Mouse (Mus musculus) CH12.LX (cell line): ENCODE data around the gene Sfmbt1. TPM values are rescaled to one million over a fixed set of nuclear protein-coding genes. Genes with fewer than 3 reads are reported as not detected.

Experiments
- DNase-seq: peaks from one replicate; pipeline ENCODE4 v3.0.0-alpha.2; 2013; ENCODE audit errors: extremely low read depth
- H3K27ac ChIP-seq: 2 replicates; pipeline ENCODE4 v1.5.1; 2012; ENCODE audit warnings: low read depth, mild to moderate bottlenecking, control low read depth, moderate library complexity; ENCODE audit not compliant: insufficient read depth
- H3K27me3 ChIP-seq: replicated peaks from 2 replicates; pipeline ENCODE3; 2012; ENCODE audit warnings: inconsistent platforms
- H3K36me3 ChIP-seq, 2 experiments: replicated peaks in 1 of 2; 2 replicates each; pipeline versions ENCODE3 to v1.6.1; 2012; ENCODE audit warnings: inconsistent platforms in 1 of 2, low read length in 1 of 2, mild to moderate bottlenecking in 1 of 2, mixed read lengths in 1 of 2, moderate library complexity in 1 of 2; ENCODE audit not compliant: control insufficient read depth in 1 of 2, insufficient read depth in 1 of 2
- H3K4me1 ChIP-seq, 2 experiments: 2 replicates each; pipeline ENCODE4 v1.6.1; 2012; ENCODE audit warnings: inconsistent platforms in 1 of 2, moderate library complexity in 1 of 2; ENCODE audit not compliant: insufficient read depth in 2 of 2, control insufficient read depth in 1 of 2
- H3K4me2 ChIP-seq: 2 replicates; pipeline ENCODE4 v1.6.1; 2012; ENCODE audit warnings: low read depth, mild to moderate bottlenecking, control low read depth; ENCODE audit not compliant: poor library complexity, insufficient read depth, severe bottlenecking
- H3K4me3 ChIP-seq, 3 experiments: fragments of 150-350 bp in 1 of 3; sonication (generic) in 1 of 3; replicated peaks in 1 of 3; 2 replicates each; pipeline versions ENCODE3 to v1.5.1; 2011 to 2012; ENCODE audit warnings: low read depth in 2 of 3, low read length in 2 of 3, mild to moderate bottlenecking in 2 of 3, moderate library complexity in 2 of 3, control low read depth in 1 of 3, improper control_type of control experiment in 1 of 3, inconsistent platforms in 1 of 3, mixed read lengths in 1 of 3; ENCODE audit not compliant: poor library complexity in 1 of 3
- H3K79me2 ChIP-seq: replicated peaks from 2 replicates; pipeline ENCODE4 v1.6.1; 2012; ENCODE audit warnings: mild to moderate bottlenecking, moderate library complexity; ENCODE audit not compliant: control insufficient read depth, poor library complexity, insufficient read depth, severe bottlenecking; ENCODE audit errors: extremely low read depth
- H3K9ac ChIP-seq: 2 replicates; pipeline ENCODE4 v1.6.1; 2012; ENCODE audit warnings: low read depth, mild to moderate bottlenecking, control low read depth, moderate library complexity; ENCODE audit not compliant: insufficient read depth
- H3K9me3 ChIP-seq: replicated peaks from 2 replicates; pipeline ENCODE3; 2012; ENCODE audit warnings: low read length, inconsistent platforms, mixed read lengths
- BHLHE40 ChIP-seq: IDR thresholded peaks from 2 replicates; pipeline ENCODE4 v1.6.1; 2011; ENCODE audit warnings: mild to moderate bottlenecking, low read depth, low read length, improper control_type of control experiment
- CTCF ChIP-seq, 2 experiments: IDR thresholded peaks in 1 of 2; conservative IDR thresholded peaks in 1 of 2; 2 replicates each; pipeline ENCODE4 v1.5.1; 2011 to 2012; ENCODE audit warnings: low read depth in 2 of 2, low read length in 2 of 2, improper control_type of control experiment in 1 of 2, inconsistent platforms in 1 of 2, mild to moderate bottlenecking in 1 of 2, moderate library complexity in 1 of 2
- E2F4 ChIP-seq: IDR thresholded peaks from 2 replicates; pipeline ENCODE4 v1.6.1; 2011; ENCODE audit warnings: low read depth, low read length, improper control_type of control experiment; ENCODE audit not compliant: insufficient replicate concordance
- GABPA ChIP-seq: IDR thresholded peaks from 2 replicates; pipeline ENCODE4 v1.6.1; 2012; ENCODE audit warnings: low read depth, low read length, improper control_type of control experiment, inconsistent platforms; ENCODE audit not compliant: insufficient replicate concordance
- HCFC1 ChIP-seq: IDR thresholded peaks from 2 replicates; pipeline ENCODE4 v1.6.1; 2012; ENCODE audit warnings: low read depth, mild to moderate bottlenecking, inconsistent platforms, low read length, improper control_type of control experiment
- JUN ChIP-seq: IDR thresholded peaks from 2 replicates; pipeline ENCODE4 v1.6.1; 2011; ENCODE audit warnings: low read depth, mild to moderate bottlenecking, low read length, improper control_type of control experiment, moderate library complexity; ENCODE audit not compliant: insufficient read depth
- JUND ChIP-seq: conservative IDR thresholded peaks from 2 replicates; pipeline ENCODE4 v1.6.1; 2011; ENCODE audit warnings: low read depth, low read length, improper control_type of control experiment
- MAZ ChIP-seq: IDR thresholded peaks from 2 replicates; pipeline ENCODE4 v1.6.1; 2012; ENCODE audit warnings: low read depth, mild to moderate bottlenecking, inconsistent platforms, low read length, improper control_type of control experiment, moderate library complexity
- MEF2A ChIP-seq: IDR thresholded peaks from 2 replicates; pipeline ENCODE4 v1.6.1; 2014; ENCODE audit warnings: low read depth, mild to moderate bottlenecking, inconsistent platforms, low read length, improper control_type of control experiment, borderline replicate concordance
- POLR2AphosphoS2 ChIP-seq: IDR thresholded peaks from 2 replicates; pipeline ENCODE4 v1.6.1; 2011; ENCODE audit warnings: low read depth, low read length, improper control_type of control experiment
- TCF12 ChIP-seq: IDR thresholded peaks from 2 replicates; pipeline ENCODE4 v1.6.1; 2014; ENCODE audit warnings: low read depth, mild to moderate bottlenecking, inconsistent platforms, low read length, improper control_type of control experiment
- ZKSCAN1 ChIP-seq: IDR thresholded peaks from 2 replicates; pipeline ENCODE4 v1.6.1; 2012; ENCODE audit warnings: low read depth, inconsistent platforms, low read length, improper control_type of control experiment, borderline replicate concordance
- ZMIZ1 ChIP-seq: IDR thresholded peaks from 2 replicates; pipeline ENCODE4 v1.6.1; 2012; ENCODE audit warnings: low read depth, mild to moderate bottlenecking, inconsistent platforms, low read length, improper control_type of control experiment
- dilution Hi-C: fragments of 300-500 bp; cut with MboI; formaldehyde crosslinking; loops from 2 replicates; pipeline ENCODE4 v1.14.3; 2020; ENCODE audit warnings: low sequenced_read_pairs; ENCODE audit not compliant: extremely low pct_unique_long_range_greater_than_20kb, extremely low pct_ligation_motif_present
- in situ Hi-C: fragments of 300-500 bp; cut with MboI; formaldehyde crosslinking; loops from 3 replicates; pipeline ENCODE4 v1.14.3; 2019; ENCODE audit warnings: low sequenced_read_pairs, low pct_ligation_motif_present, low pct_unique_long_range_greater_than_20kb, mixed read lengths
- polyA plus RNA-seq: library from polyadenylated mRNA; unstranded; fragments of >175 nt; gene quantifications from 2 replicates; pipeline ENCODE4 v1.2.1, GENCODE M21; 2012; ENCODE audit warnings: low read depth; ENCODE audit not compliant: insufficient read length
- total RNA-seq, 2 experiments: library from RNA; depleted of rRNA; stranded (reverse); fragments of 300-350 nt in 1 of 2; fragments of >200 nt in 1 of 2; gene quantifications; 2 replicates each; pipeline ENCODE4 v1.2.3; 2012 to 2014

The Sfmbt1 gene
- total and polyA plus RNA-seq, 3 experiments, result 2.4 to 6.0 (median 5.1) TPM

DNA sequence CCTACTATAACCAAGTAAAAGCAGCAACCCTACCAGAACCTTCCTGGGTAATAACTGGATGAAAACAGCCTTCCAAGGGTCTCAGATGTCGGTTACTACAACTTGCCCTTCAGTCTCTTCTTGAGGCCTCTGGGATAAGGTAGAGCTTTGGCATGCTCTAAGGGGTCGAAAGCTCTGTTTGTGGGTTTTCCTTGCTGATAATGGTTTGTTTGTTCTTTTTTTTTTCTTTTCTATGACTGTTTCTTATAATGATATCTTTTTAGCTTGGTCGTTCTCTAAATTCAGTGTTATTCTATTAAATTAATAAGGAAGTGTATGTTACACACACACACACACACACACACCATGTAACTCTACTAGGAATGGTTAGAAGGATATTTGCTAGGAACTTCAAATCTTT is 42.6 kb downstream of the Sfmbt1 start:
- DNase-seq, result no peak
- dilution Hi-C loops, result no loop called here

GRCm38 (mm10) chr14:30761211-30761610 is 46.6 kb downstream of the Sfmbt1 start:
- TF ChIP-seq MAZ (no peak), ZMIZ1 (no peak), HCFC1 (no peak), MEF2A (no peak), JUN (no peak), ZKSCAN1 (no peak), GABPA (no peak), E2F4 (no peak), POLR2AphosphoS2 (no peak), JUND (no peak)
- in situ Hi-C loops, result no loop called here
- H3K36me3 ChIP-seq, result no peaks in the 10 kb centered on the region
- H3K9ac ChIP-seq, result no peak overlapping the region
- H3K4me3 ChIP-seq, result no peak overlapping the region
- H3K27ac ChIP-seq, result no peak overlapping the region
- H3K4me1 ChIP-seq, result peaks cover 9 to 61% of the 10 kb centered on the region in 2 experiments
- H3K79me2 ChIP-seq, result peaks cover 2% of the 10 kb centered on the region; the same call in 1 of the 2 replicates
- dilution Hi-C loops, result no loop called here
- DNase-seq, result peak; percentile 20
- no peak overlapping the region for H3K4me2 ChIP-seq
- H3K27me3 ChIP-seq, result no peaks in the 10 kb centered on the region
- H3K9me3 ChIP-seq, result no peaks in the 10 kb centered on the region

More for the DNA sequence above, 42.6 kb downstream of the Sfmbt1 start:
- Histone ChIP-seq H3K9me3 (no peaks in the 10 kb centered on the region), H3K27ac (no peak overlapping the region), H3K4me1 (peaks cover 3 to 21% of the 10 kb centered on the region in 2 experiments; a peak in 2 of 4 replicates), H3K27me3 (no peaks in the 10 kb centered on the region), H3K79me2 (peaks cover 2% of the 10 kb centered on the region; the same call in 1 of the 2 replicates), H3K4me3 (no peak overlapping the region), H3K9ac (no peak overlapping the region), H3K36me3 (no peaks in the 10 kb centered on the region), H3K4me2 (no peak overlapping the region)
- in situ Hi-C loops, result no loop called here
- TF ChIP-seq E2F4 (no peak), CTCF (conservative IDR thresholded peaks at IDR 0.05 in 1 of 2, IDR thresholded peaks at IDR 0.05 in 1 of 2; ENCODE audit: low read depth in 2 of 2, low read length in 2 of 2) (no peak), BHLHE40 (no peak), TCF12 (no peak)
